Mouse (Mus musculus): ENCODE data around the gene Ddb1.
A peak's percentile ranks its signal among the peaks of the same experiment; 100 is the strongest.

The Ddb1 gene

GRCm38 (mm10) chr19:10661919-10662318, 56.8 kb downstream of the Ddb1 start:
- DNase-seq (ENCODE audit: low read depth, low spot score): no peak

GRCm38 (mm10) chr19:10662665-10663064, 57.5 kb downstream of the Ddb1 start:
- DNase-seq (ENCODE audit: low read depth, low spot score): no peak

- no peak for DNase-seq (ENCODE audit: low read depth, low spot score)
Observed at GRCm38 (mm10) chr19:10665093-10665492, 60.0 kb downstream of the Ddb1 start.

GRCm38 (mm10) chr19:10665499-10665898, 60.4 kb downstream of the Ddb1 start:
- peak; percentile 67 for DNase-seq (ENCODE audit: low read depth, low spot score)

DNA sequence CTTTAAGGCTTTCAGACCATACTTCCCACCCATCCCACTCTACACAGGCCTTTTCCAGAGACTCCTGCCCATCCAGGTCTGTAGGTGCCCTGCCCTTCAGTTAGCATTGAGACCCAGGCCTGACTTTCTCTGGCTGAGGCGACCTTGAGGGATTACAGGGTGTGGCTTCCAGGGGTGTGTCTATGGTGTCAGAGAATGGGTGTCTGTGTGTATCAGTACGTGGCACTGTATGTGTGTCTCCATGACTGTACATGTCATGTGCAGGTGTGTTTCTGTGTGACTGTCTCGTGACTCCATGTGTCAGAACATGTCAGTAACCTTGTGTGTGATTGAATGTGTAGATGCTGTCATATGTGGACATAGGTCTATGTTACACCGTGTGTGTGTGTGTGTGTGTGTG, 66.2 kb downstream of the Ddb1 start:
- no peak for DNase-seq (ENCODE audit: low read depth, low spot score)

DNA sequence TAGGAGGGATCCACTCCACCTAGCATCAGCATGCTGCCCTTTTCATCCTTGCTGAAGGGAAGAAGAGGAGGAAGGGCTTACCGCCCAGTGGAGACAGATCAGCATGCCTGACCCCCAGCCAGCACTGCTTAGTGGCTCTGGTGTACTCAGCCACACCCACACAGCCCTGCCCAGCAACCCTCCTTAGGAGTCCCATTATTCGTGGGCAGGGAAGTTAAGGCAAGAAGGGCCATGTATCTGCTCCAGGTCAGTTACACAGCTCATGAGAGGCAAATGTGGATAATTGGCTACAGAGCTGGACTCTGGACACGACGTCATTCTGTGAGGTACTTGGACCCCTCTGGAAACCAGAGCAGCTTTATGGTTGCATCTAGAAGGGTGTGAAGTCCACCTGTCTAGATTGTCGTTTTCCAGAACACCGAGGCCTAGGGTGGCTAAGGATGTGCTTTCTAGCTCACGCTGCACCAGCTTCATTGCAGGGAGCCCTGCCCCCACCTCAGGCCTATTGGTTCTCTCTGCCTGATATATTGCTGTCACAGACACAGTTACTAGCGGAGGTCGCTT, 66.8 kb downstream of the Ddb1 start:
- no peak for DNase-seq (ENCODE audit: low read depth, low spot score)

GRCm38 (mm10) chr19:10673275-10673674, 68.1 kb downstream of the Ddb1 start:
- no peak for DNase-seq (ENCODE audit: low read depth, low spot score)

DNA sequence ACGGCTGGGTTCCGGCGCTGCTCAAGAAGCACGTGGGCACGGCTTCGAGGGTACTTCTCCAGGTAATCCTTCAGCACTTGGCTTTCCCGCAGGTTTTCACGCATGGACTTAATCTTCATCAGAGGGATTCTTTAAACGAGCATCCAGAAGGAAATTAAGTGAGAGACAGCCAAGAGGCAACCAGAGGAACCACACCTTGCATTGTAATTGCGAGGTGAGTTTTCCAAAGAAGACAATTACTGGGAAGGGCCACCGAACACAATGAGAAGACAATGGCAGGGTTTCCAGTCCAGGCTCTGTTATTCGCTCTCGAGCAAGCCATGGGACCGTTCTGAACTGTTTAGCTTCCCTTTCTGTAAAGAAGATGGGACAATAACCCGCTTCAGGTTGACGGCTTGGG, 71.5 kb downstream of the Ddb1 start:
- DNase-seq (ENCODE audit: low read depth, low spot score): no peak

DNA sequence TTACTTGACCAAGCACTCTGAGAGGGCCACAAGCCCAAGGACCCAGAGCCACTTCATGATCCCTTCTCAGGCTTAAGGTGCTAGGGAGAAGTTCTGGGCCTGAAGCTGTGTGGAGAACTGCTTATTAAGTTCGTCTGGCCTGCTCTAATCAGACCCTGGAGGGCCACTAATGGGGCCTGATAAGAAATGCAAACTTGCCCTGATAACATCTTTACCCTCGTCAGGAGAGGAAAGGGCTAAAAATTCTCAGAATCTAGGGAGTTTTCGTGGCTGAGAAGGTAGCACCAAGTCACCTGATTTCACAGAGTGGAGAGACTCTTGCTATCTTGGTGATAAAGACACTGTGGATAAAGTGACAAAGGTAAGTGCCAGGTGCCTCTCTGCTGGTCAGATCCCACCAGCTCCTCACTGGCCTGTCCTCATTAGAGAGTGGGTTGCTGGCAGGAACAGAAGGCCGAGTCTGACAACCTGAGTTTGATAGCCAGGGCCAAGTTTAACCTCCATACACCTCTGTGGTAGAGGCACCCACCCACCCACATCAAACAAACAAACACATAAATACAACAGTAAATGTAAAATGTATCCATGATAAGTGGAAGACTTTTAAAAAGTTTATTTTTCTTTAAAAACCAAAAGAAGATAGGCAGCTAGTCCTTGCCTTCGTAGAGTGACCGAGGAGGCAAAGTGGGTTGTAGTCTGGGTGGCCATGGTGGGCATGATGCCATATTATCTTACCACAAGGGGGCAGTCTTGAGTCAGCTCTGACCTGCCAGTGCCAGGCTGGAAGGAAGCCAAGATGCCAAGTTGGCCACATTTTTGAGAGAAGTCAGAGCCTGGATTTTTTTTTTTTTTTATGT, 73.0 kb downstream of the Ddb1 start, which contains the start of gene Pga5:
Gene Pga5, minus strand, starts transcription at position 157 of the 857 bp plus-strand sequence.
- peak; percentile 75 for DNase-seq (ENCODE audit: low read depth, low spot score)

DNA sequence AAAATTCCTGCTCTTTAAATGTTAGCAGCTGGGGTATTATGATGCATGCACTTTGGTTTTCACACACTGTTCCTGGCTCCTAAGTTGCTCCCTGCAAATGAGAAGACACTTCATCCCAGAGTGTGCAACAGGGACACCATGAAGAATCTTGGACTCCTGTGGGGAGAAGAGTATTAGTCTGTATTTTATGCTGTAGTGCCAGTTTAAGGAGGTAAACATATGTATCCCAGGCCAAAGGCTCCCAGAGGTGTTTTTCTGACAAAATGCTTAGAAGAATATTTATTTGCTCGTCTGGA, 73.6 kb downstream of the Ddb1 start:
- no peak for DNase-seq (ENCODE audit: low read depth, low spot score)

Data from CD4-positive helper T cell, adult 2 months (primary cell).